Mouse (Mus musculus): ENCODE measurements around the gene Gm20532. TPM values are rescaled to one million over a fixed set of nuclear protein-coding genes. Genes with fewer than 3 reads are reported as not detected.

Gm20532 gene
- polyA plus RNA-seq, 1 experiment: not detected

DNA sequence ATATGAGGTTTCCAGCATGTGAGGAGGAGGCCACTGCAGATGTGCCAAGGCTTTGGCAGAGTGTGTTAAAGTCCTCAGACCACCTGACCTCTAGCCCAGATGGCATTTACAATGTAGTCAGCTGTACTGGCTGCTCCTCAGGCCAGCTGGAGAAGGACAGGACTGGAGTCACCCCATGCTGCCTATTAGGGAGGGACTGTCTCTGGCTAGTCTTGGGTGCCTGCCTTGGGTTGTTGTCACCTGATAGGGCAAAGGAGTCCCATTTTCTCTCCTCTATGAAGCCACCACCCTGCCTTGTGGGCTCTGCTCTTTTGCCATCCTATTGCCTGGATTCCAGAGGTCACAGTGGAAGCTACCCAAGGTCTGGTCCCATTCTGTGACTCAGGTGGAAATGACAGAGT lies 22.8 kb downstream of the Gm20532 start:
- H3K27ac ChIP-seq (replicated peaks; ENCODE audit: low read depth, low read length): peak overlapping the region; percentile 97

DNA sequence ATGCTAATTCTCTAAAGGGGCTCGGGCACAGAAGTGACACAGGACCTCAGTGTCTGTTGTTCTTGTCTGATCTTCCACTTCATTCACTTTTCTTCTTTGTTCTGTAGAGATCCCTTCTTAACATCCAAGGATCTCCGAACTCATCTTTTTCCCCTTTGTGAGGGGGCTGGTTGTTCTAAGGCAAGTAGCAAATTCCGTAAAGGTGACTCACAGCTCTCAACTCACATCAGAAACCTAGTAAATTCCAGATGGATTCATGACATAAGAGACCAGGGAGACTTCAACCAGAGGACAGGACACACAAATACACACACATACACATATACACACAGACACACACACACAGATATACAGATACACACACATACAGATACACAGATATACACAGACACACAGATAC lies 24.1 kb downstream of the Gm20532 start:
- peaks cover 16% of the 10 kb centered on the region for H3K4me1 ChIP-seq (ENCODE audit: control insufficient read depth, insufficient read depth, insufficient read length, low read length)
- peak overlapping the region; percentile 33 for H3K4me3 ChIP-seq (ENCODE audit: insufficient read depth, low read depth, low read length)
- peak overlapping the region; percentile 97 for H3K27ac ChIP-seq (replicated peaks; ENCODE audit: low read depth, low read length)

More for the DNA sequence above, 22.8 kb downstream of the Gm20532 start:
- peaks cover 16% of the 10 kb centered on the region for H3K4me1 ChIP-seq (ENCODE audit: control insufficient read depth, insufficient read depth, insufficient read length, low read length)
- H3K4me3 ChIP-seq (ENCODE audit: insufficient read depth, low read depth, low read length): peak overlapping the region; percentile 33

DNA sequence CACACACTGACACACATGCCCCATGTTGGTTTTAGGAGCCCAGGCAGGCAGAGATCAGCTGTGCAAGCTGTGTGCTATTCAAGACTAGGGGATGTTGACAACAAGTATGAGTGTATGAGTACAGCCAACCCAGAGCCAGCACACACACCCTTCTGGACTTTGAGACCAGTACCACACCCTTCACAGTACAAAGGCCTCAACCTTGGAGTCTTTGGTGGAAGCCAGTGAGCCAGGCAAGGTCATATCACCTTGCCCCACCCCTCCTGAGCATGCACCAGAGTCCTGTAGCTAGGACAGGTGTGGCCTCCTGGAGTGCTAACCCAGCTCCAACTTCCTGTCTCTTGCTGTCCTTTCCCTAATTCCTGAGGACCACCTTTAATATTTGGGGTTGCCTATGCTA lies 24.6 kb downstream of the Gm20532 start:
- Histone ChIP-seq H3K4me3 (ENCODE audit: insufficient read depth, low read depth, low read length) (no peak overlapping the region), H3K27ac (replicated peaks; ENCODE audit: low read depth, low read length) (peak overlapping the region; percentile 98), H3K4me1 (ENCODE audit: control insufficient read depth, insufficient read depth, insufficient read length, low read length) (peaks cover 16% of the 10 kb centered on the region)

DNA sequence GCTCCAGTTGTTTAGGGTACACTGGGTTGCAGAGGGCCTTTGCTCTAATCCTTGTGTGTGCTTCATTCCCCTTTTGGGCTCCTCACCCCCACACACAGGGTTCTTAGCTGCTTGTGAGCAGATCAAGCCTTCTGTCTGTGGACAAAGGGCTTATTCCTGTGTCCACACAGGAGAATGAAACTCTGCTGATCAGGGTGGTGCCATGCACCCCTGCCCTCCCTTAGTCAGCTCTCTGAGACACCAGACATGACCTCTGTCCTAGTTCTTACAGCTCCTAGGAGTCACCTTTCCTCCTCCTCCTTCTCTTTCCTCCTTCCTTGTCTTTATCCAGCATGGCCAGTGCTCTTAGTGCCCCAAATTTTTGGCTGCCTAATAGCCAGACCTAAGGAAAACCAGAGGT lies 25.5 kb downstream of the Gm20532 start:
- Histone ChIP-seq H3K4me3 (ENCODE audit: insufficient read depth, low read depth, low read length) (no peak overlapping the region), H3K4me1 (ENCODE audit: control insufficient read depth, insufficient read depth, insufficient read length, low read length) (peaks cover 15% of the 10 kb centered on the region), H3K27ac (replicated peaks; ENCODE audit: low read depth, low read length) (peak overlapping the region; percentile 98)

DNA sequence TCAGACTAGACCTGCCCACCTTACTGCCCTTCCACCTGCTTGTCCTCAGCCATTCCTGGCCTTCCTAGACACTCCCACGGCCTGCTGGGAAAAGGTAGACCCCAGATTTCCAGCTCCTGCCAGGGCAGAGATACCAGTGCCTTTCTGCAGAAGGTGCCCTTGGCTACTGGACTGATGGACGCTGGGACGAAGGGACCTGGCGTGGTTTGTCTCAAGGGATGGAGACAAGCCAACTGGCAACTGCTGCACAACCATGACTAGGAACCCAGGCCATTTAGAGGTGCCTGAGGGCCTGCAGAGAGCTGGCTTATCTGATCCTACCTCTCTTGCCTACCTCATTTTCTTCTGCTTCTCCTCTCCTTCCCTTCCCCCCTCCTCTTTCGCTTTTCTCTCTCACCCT lies 28.5 kb downstream of the Gm20532 start:
- no peak overlapping the region for H3K4me3 ChIP-seq (ENCODE audit: insufficient read depth, low read depth, low read length)
- H3K4me1 ChIP-seq (ENCODE audit: control insufficient read depth, insufficient read depth, insufficient read length, low read length): peaks cover 7% of the 10 kb centered on the region
- H3K27ac ChIP-seq (replicated peaks; ENCODE audit: low read depth, low read length): peak overlapping the region; percentile 85

DNA sequence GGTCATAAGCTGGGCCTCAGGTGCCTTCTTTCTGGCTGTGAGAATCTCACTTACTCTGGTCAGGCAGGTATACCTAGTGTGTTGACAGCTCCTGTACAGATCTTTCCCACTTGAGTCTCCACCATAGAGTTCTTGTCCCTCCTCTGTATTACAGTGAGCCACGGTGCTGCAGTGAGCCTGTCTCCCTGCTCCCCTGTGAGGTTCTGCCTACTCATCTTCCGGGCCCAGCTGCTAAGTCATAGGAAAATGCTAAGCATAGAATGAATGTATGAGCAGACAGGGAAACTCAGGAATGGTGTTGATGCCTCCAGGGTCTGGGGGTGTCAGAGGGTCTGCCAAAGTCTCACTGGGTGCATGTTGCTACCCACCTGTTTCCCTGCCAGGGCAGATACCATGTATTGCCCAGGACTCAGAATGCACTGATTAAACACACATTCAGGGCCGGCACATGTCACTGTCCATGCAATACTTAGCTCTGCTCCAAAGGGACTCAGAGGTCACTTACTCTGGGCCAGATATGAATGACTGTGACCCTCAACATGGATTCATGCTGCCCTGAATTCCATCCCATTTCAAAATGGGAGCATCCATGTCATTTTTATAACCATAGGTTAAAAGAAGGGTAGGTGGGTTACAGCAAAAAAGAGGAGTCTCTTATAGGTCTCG lies 29.2 kb downstream of the Gm20532 start:
- peaks cover 7% of the 10 kb centered on the region for H3K4me1 ChIP-seq (ENCODE audit: control insufficient read depth, insufficient read depth, insufficient read length, low read length)
- H3K4me3 ChIP-seq (ENCODE audit: insufficient read depth, low read depth, low read length): no peak overlapping the region
- H3K27ac ChIP-seq (replicated peaks; ENCODE audit: low read depth, low read length): peak overlapping the region; percentile 85

DNA sequence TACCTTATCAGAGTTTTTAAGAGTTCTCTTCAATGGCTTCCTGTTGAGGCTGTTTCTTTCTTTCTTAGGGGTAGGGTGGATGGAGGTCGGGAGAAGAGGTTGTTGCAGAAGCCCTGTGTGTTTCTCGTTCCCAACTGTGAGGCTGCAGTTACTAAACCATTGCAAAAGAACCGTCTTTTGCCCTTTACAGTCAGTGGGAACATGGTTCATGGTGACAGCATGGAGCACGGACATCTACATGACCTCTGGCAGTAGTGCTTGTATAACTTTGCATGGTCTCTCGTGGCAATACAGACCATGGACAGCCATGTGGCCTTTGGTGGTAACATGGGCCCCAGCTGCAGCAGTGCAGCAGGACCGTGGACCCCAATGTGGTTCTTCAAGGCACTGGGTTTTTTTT lies 30.9 kb downstream of the Gm20532 start:
- H3K4me3 ChIP-seq (ENCODE audit: insufficient read depth, low read depth, low read length): peak overlapping the region; percentile 19
- H3K27ac ChIP-seq (replicated peaks; ENCODE audit: low read depth, low read length): peak overlapping the region; percentile 97
- peaks cover 7% of the 10 kb centered on the region for H3K4me1 ChIP-seq (ENCODE audit: control insufficient read depth, insufficient read depth, insufficient read length, low read length)

DNA sequence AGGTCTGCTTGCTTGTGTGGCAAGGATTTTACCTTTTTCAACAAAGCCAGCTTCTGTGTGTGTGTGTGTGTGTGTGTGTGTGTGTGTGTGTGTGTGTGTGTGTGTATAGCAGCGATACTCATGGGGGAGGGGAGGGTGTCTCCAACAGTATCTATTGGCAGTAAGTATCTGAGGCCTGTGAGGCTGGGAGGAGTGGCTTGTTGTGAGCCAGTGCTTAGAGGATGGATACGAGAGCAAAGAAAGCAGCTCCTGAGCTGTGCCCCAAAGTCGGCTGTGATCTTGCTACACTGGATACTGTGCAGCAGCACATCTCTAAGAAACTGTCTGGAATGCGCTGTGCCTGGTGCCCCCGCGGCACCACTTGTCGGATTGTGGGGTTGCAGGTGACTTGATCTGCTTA lies 31.5 kb downstream of the Gm20532 start:
- Histone ChIP-seq H3K4me3 (ENCODE audit: insufficient read depth, low read depth, low read length) (no peak overlapping the region), H3K27ac (replicated peaks; ENCODE audit: low read depth, low read length) (peak overlapping the region; percentile 64), H3K4me1 (ENCODE audit: control insufficient read depth, insufficient read depth, insufficient read length, low read length) (peaks cover 4% of the 10 kb centered on the region; the same call in 1 of the 2 replicates)

DNA sequence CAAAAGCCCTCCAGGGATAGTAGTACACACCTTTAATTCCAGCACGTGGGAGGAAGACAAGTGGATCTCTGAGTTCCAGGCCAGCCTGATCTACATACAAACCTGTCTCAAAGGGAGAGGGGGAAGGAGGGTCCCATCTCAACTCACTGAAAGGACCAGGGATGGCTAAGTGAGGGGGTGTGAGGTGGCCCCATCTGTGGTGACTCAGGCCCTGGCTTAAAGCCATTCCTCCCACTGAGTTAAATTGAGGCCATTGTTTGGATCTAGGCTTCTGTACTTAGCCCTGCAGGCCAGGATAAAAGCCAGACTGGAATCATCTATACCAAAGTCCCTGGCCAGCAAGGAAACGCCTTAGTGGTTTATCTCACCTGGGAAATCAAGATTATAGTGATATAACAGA lies 34.8 kb downstream of the Gm20532 start:
- Histone ChIP-seq H3K4me3 (ENCODE audit: insufficient read depth, low read depth, low read length) (no peak overlapping the region), H3K4me1 (ENCODE audit: control insufficient read depth, insufficient read depth, insufficient read length, low read length) (peaks cover 4% of the 10 kb centered on the region; the same call in 1 of the 2 replicates), H3K27ac (replicated peaks; ENCODE audit: low read depth, low read length) (no peak overlapping the region)

DNA sequence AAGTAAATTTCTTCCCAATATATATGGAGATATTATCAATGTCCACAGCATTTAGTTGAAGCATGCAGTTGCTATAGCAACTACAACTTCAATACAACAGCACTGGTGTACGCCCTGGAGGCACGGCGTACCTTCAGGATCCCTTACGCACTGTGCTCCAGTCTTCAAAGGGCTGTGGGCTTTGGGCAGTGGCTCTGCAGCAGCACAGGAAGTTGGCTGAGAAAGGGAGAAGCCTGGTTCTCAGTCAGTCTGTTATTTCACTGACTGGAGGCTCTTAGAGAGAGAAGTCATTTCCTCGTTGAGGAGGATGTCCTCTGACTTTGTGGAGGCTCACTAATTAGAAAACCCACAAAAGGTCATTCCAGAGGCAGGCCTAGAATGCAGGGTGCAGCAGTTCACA lies 36.5 kb downstream of the Gm20532 start:
- Histone ChIP-seq H3K27ac (replicated peaks; ENCODE audit: low read depth, low read length) (no peak overlapping the region), H3K4me3 (ENCODE audit: insufficient read depth, low read depth, low read length) (no peak overlapping the region), H3K4me1 (ENCODE audit: control insufficient read depth, insufficient read depth, insufficient read length, low read length) (peaks cover 4% of the 10 kb centered on the region; the same call in 1 of the 2 replicates)

DNA sequence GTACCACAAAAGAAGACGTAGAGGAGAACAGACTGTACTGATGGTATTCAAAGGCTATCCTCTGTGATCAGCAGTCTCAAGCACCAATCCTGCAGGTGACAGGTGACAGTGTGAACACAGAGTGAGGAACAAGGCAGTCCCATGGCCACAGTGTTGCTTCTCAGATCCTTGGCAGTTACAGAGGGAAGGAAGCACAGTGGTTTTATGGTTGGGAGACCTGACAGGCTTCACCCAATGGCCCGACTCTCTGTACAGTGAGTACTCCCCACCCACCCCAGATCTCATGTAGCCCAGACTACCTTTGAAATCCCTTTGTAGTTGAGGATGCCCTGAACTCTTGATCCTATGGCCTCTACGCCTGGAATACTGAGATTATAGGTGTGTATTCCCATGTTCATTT lies 39.0 kb downstream of the Gm20532 start:
- no peak overlapping the region for H3K4me3 ChIP-seq (ENCODE audit: insufficient read depth, low read depth, low read length)
- H3K27ac ChIP-seq (replicated peaks; ENCODE audit: low read depth, low read length): no peak overlapping the region
- no peaks in the 10 kb centered on the region for H3K4me1 ChIP-seq (ENCODE audit: control insufficient read depth, insufficient read depth, insufficient read length, low read length)

DNA sequence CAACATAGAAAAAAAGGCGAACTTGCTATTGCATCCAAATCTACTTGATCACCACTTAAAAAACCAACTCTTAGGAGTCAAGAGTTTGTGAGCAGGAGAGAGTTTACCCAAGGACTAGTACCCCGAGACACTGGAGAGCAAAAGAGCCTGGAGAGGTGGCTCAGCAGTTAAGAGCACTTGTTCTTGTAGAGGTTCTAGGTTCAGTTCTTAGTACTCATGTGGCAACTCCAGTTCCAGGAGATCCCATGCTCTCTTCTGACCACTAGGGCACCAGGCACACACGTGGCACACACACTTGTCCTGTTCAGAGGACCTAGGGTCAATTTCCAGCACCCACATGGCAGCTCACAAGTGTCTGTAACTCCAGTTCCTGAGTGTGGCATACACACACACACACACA lies 39.6 kb downstream of the Gm20532 start:
- no peak overlapping the region for H3K27ac ChIP-seq (replicated peaks; ENCODE audit: low read depth, low read length)
- no peak overlapping the region for H3K4me3 ChIP-seq (ENCODE audit: insufficient read depth, low read depth, low read length)
- H3K4me1 ChIP-seq (ENCODE audit: control insufficient read depth, insufficient read depth, insufficient read length, low read length): no peaks in the 10 kb centered on the region

DNA sequence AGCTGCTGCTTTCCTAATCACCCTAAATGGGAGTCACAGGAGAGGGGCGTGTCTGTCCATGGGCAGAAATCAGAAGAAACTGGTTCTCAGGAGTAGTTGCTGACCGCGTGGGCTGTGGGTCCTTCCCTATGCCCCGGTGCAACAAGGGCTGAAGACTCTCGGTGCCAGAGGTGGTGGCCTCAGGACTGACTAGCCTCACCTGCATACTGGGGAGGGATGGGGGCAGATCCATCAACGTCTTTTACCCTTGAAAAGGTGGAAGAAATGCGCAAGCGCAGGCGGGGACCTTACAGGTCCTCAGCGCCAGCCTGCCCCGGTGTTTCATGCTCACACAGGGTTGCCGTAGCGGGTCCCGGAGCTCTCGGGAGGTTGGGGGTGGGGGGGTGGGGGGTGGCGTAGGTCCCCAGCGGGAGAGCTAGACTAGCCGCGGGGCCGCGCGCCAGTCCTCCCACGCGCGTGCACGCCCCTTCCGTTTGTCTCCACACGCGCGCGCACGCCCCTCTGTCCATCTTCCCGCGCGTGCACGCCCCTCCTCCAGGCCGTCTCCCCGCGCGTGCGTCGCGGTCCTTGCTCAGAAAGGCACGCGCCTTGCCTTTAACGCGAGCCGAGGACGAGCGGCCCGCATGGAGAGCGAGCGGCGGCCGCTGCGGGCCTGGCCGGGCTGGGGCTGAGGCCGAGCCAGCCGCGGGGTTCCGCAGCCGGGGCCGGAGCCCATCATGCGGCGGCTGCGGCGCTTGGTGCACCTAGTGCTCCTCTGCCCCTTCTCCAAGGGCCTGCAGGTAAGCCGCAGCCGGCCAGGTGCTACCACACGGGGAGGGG lies 41.7 kb downstream of the Gm20532 start, which contains the start of gene Fam69b:
Gene Fam69b, plus strand, starts transcription at position 537 of the 819 bp plus-strand sequence.
- Histone ChIP-seq H3K27ac (replicated peaks; ENCODE audit: low read depth, low read length) (peak within 1 kb of the TSS; percentile 30), H3K4me1 (ENCODE audit: control insufficient read depth, insufficient read depth, insufficient read length, low read length) (no peaks in the 10 kb centered on the region), H3K4me3 (ENCODE audit: insufficient read depth, low read depth, low read length) (peak within 1 kb of the TSS; percentile 51)

DNA sequence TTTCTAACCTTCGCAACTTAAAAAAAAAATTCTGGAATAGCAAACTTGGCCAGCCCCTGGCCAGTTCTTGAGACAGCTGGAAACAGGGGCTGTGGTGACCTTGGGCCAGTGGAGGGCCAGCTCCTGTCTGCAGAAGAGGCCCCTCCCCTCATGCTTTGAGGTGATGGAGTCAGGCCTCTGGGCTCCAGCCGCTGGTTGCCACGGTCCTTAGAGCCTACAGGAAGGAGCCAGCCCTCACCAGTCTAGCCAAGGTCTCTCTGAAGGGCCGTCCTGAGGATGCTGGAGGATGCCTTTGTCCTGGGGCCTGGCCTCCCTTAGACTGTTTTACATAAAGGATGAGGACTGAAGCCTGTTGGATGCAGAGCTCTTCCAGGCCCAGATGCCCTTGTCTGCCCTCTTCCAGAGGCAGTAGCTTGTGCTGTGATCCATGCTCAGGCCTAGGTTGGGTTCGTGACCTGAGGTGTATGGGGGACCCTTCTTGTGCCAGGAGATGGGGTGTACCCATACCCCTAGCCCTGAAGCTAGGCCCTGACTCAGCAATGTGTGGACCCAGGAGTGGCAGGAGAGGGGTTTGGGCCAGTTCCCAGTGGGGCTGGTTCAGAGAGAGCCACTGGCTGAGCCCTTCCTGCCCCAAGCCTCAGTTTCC lies 42.5 kb downstream of the Gm20532 start:
- no peaks in the 10 kb centered on the region for H3K4me1 ChIP-seq (ENCODE audit: control insufficient read depth, insufficient read depth, insufficient read length, low read length)
- peak overlapping the region; percentile 51 for H3K4me3 ChIP-seq (ENCODE audit: insufficient read depth, low read depth, low read length)
- peak overlapping the region; percentile 30 for H3K27ac ChIP-seq (replicated peaks; ENCODE audit: low read depth, low read length)

Measured in brown adipose tissue, adult 24 weeks (tissue).